Mouse (Mus musculus) CD4-positive, CD25-positive, alpha-beta regulatory T cell, adult 4 months (primary cell): ENCODE measurements around the gene Cd47. TPM values are rescaled to one million over a fixed set of nuclear protein-coding genes. Genes with fewer than 3 reads are reported as not detected.
"Not testable (repeated sequence)": the region's sequence is repeated elsewhere in the genome, so short reads cannot be mapped to it uniquely, and the experiment has no call there.

Source experiments
- ATAC-seq: one replicate; pipeline ENCODE4 v1.8.0; 2017
- polyA plus RNA-seq, 2 experiments: library from polyadenylated mRNA; unstranded; fragments of 100-300 nt; shearing (Covaris generic); gene quantifications; one replicate each; pipeline ENCODE4 v1.2.1; 2017

Cd47 gene
- polyA plus RNA-seq, 2 experiments from 2014 or later: 184 to 254 TPM

DNA sequence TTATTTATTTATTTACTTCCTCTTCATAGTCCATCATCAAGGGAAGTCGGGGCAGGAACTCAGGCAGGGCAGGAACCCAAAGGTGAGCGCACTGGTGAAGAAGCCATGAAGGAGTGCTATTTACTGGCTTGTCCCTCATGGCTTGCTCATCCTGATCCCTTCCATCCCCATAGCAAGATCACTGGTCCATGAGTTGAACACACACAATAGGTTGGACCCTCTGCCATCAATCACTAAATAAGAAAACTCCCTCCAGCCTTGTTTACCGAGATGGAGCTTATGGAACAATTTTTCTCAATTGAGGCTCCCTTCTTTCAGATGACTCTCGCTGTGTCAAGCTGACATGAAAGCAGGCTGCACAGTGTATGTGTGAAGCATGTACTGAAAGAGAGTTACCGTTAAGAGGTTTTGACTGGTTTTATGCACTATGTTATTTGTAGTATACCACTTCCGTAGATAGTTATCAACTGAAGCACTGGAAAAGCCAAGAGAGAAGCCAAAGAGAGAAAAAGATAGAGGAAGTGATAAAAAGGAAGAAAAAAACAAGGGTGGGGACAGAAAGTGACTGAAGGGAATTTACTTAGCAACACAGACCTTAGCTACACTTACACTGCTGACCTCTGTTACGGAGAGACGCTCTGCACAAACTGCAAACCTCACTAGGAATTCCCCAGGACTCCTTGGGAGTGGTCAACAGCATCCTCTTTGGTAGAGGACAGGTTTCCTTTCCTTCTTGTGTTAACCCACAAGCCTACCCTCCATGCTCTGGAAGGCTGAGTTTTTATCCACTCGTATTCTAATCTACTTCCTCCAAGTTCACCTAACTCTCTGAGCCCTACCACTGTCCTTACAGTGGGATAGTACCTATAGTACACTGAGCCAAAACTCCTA is 9.5 kb upstream of the Cd47 start:
- peak; percentile 69 for ATAC-seq

DNA sequence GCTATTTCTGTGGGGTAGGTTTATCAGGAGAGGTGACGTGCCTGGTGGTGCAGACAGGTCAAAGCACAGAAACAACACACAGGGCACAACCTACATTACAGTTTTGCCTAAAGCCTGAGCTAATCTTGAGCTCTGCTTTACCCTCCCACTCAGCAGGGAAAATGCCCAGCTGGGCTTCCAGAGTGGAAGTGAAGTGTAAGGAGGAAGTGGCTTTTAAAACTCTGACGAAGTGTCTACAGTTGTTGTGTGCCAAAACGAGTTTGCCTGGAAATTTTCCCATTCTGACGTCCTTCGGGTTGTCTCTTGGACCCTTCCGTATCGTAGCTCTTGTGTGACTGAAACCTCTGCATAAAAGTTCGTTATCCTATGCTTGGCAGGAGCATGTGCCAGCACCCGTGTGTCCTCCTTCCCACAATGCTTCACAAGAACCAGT is 7.9 kb upstream of the Cd47 start:
- ATAC-seq: peak; percentile 3

DNA sequence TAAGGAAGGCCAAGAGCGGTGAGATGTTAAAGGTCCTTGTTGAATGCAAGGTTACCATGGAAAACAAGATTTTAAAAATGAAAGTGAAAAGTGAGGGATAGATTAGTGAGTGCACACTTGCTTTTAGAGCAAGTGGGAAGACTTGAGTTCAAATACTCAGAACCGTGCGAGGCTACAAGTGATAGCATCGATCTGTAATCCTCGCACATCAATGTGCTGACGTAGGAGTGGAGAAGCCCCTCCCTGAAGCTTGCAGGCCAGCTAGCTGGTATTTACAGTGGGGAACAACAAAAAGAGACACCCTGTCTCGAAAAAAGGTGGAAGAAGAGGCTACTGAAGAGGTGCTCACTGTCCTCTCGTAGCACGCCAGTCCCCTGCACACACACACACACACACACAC is 6.7 kb upstream of the Cd47 start:
- no peak for ATAC-seq

DNA sequence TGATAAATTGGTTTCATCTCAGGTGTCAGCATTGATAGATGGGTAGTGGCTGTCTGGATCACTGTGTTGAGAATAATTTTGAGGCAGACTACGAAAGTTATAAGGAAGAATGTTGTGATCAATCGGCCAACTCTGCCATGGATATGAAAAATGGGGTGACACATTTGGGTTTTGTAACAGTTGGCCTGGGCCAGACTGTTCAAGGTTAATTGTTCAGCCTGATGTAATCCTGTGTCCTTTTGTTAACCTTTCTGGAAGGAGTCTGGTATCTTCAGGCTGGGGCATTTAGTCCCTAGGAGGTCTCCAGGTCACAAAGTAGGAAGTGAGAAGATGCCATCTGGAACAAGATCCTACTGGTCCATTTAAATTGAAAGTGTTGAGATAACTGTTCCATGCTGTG is 4.1 kb upstream of the Cd47 start:
- no peak for ATAC-seq

DNA sequence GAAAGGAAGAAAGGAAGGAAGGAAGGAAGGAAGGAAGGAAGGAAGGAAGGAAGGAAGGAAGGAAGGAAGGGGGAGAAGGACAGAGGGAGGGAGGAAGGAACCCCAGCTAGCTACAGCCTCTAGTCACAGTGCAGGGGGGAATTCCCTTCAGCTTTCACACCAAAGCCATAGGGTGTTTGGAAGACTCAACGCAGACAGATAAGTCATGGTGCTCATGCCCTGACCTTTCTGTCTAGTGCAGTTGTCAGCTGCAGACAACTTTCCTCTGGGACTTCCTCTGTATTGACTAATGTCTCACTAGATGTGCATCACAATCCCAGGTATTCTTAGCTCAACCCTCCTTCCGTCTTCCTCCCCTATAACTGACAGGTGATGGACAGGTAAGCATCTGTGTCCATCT is 3.4 kb upstream of the Cd47 start:
- peak; percentile 66 for ATAC-seq

DNA sequence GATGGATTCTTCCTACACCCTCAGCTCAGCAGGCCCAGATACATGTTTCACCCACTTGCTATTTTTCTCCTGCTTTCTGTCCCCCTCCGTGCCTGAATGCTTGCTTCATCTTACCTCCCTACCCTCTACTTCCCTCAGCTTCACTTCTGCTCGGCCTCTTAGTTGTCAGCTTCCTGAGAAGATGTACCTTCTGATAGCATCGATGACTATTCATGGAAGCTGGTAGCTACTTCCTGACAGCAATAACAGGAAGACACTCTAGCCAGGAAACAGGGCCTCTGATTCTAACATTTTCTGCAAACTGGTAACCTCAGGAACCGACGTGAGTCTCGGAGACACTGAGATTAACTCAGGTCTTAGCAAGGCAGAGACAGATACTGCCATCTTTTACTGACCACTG is 1.5 kb upstream of the Cd47 start:
- peak; percentile 37 for ATAC-seq

DNA sequence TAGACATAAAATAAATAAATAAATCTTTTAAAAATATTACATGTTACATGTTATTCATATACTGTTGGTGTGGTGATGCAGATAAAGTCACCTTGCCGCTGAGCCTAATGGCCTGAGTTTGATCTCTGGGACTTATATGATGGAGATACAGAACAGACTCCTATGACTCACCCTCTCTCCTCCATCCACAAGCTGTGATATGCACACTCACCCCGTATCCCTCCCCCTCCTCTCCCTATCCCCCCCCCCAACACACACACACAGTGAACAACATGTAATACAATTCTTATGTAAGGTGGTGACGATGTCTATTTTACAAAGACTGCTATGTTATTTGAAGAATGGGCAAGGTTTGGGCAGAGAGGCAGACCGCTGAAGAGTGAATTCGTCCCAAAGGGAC is 663 bp downstream of the Cd47 start:
- ATAC-seq: no peak

DNA sequence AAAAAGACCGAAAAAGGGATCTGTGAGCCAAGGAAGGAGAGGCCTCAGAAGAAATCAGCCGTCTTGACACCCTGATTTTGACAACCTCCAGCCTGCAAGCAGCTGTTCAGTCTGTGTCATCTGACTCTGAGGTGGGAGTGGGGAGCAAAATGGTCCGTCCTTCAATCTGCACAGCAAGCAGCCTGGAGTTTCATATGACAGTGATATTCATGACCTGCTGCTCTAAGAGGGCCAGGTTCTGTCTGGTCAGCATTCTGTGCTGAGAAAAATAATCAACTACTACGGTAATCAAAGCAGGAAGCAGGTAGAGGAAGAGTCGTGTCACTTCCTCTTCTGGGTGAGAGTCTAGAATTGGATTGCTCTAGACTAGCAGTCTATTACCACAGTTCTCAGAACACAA is 1.1 kb downstream of the Cd47 start:
- peak; percentile 52 for ATAC-seq

DNA sequence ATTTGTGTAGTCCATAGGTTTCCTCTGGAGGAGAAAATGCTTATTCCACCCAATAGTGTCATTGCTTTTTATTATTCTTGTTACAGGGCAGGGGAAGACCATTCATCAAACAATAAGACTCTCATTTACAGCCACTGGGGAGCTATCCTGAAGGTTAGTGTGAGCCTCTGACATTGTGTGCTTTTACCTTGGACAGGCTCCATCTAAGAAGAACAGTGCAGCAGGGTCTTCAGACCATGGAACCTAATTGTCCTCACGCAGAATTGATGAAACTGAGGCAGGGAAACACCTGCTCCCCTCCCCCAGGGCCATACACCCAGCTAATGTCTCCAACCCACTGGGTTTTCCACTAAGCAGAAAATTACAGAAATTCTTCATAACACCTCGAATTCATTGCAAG is 2.7 kb downstream of the Cd47 start:
- ATAC-seq: no peak

DNA sequence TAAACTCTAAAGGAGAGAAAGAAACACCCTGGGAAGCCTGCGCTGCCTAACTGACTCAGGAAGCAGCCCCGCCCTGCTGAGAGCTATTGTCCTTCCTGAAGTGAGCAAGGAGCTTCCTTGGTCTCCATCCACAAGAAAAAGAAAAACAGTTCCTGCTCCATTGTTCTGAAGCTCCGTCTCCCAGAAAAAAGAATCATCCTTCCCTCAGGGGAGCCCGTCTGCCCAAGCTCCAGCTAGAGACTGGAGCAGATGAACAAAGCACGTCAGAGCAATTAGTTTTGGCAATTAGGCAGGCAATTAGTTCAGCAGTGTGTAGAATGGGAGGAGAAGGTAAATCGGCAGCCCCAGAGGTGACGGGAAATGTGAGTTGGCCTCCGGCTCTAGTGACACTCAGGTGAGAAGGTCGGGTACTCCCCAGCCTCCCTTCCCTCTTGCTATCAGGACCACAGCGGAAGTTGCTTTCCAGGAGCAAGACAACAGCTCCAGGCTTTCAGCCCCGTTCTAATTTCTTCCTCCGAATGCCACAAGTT is 3.7 kb downstream of the Cd47 start:
- ATAC-seq: no peak

DNA sequence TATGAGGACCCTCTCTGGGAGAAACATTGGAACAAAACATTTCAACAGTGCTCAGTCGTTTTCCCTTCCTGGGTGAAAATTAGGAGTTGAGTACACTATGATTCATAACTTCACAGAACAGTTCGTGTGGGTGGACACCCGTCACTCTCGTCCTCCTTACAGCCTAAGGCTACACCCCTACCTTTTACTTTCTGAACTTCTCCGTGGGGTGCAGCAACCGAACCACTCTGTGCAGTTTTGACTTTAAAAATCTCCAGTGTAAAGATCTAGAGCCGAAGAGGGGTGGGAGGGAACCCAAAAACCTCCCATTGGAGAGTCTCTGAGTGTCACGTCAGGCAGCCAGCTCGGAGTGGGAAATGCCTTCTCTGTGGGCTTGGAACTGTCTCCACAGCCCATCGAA is 6.6 kb downstream of the Cd47 start:
- ATAC-seq: peak; percentile 63

DNA sequence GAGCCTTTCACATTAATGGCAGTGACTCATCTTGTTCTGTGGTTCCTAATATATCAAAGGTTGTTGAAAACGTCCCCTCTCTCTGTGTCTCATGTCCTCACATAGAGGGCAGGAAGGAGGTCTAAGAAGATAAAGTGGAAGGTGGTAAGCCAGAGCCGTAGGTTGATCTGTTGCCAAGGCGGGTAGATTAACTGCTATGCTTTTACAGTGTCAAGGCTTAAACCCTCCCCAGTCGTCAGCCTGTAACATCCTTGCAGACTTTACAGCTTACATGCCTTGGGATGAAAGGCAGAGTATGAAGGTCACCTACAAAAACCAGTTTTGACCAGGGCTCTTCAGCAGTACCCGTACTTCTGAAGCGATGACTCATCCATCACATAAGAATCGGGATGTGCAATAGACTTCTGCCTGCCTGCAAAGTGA is 7.1 kb downstream of the Cd47 start:
- peak; percentile 78 for ATAC-seq

DNA sequence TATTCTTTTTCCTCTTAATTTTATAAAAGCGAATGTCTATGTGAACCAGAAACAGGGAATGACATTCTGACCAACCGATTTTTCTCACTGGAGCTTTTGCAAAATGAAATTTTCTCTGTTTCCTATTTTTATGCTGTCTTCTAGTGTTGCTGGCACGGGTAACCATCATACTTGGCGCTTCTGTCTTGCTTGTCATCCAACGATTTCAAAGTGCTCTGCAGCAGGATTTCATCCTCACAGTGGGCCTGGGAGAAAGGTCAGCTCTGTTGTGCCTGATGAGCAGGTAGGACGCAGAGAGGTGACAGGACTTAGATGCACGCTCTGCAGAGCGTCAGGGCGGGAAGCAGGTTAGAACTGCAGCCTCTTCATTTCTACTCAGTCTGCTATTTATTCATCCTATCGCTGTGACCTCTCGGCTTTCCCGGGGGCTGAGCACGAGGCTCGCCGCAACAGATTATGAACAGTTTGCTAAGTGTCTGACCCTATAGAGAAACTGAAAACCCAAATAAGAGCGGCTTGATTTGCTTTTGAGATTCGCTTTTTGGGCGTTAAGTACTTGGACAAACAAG is 7.6 kb downstream of the Cd47 start:
- ATAC-seq: no peak

DNA sequence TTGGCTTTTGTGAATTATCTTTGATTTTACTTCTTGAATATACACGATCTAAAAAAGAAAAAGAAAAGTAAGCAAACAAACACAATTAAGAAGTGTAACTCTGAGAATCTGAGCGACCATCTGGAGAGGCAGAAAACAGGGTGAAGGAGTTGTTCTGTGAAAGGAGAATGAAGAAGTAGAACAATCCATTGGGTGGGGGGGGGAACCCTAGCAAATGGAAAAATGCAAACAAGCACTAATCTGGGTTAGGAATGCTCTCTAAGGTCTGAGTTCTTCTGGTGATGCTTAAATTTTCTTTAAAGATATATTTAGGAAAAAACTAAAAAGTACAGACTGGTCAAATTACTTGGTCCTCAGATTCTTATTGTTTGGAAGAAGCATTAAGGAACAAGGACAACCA is 11.6 kb downstream of the Cd47 start:
- no peak for ATAC-seq

DNA sequence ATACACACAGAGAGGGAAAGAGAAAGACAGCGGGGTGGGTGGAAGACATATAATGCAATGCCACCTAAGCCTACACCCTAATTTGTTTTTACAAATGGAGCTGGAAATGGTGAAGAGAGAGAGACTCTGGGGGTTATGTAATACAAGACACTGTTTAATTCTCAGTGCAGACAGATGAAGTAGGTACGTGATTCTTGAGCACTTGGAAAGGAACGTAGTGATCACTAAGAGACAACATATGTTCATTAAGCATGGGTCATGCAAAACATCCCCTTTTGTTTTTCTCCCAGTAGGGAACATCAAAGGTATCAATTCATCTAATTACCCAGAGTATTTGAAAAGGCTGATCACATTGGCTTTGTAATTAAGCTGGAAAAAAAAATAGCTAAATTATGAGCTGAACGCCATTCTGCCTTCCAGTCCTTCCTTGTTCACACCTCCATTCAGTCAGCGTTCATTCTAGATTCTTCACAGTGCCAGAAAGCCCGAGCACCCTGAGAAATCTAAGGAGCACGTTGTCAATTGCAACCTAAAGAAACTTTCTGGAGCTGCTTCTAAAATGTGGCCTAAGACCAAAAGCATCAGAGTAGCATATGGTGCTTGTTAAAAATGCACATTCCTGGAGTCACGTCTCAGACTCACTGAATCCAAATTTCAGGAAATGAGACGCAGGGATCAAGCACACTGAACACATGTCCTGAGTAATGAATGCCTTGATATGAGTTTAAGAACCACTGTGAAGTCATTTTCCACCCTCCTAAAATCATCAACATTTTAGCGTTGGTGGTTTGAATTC is 12.7 kb downstream of the Cd47 start:
- no peak for ATAC-seq

DNA sequence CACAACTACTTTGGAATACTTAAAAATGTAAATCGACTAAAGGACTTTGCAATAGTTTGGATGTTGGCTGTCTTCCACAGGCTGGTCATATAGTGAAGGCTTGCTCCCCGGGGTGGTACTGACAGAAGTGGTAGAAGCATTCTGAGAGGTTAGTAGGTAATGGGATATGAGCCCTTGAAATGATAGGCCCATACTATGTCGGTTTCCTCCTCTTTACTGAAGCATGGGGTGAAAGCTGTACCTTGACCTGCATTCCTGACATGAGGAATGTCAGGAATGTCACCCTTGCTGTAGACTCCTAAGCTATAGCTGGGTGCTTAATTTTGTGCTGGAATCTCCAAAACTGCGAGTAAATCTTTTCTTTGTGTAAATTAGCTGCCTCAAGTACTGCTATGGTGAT is 14.1 kb downstream of the Cd47 start:
- no peak for ATAC-seq

DNA sequence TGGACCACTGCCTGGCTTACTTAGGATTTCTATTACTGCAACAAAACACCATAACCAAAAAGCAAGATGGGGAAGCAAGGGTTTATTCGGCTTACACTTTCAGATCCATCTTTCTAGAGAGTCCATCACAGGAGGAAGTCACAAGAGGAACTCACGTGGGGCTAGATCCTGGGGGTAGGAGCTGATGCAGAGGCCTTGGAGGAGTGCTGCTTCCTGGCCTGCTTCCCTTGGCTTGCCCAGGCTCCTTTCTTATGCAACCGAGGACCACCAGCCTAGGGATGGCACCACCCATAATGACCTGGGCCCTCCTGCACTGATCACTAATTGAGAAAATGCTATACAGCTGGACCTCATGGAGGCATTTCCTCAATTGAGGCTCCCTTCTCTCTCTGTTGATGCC is 16.6 kb downstream of the Cd47 start:
- no peak for ATAC-seq

DNA sequence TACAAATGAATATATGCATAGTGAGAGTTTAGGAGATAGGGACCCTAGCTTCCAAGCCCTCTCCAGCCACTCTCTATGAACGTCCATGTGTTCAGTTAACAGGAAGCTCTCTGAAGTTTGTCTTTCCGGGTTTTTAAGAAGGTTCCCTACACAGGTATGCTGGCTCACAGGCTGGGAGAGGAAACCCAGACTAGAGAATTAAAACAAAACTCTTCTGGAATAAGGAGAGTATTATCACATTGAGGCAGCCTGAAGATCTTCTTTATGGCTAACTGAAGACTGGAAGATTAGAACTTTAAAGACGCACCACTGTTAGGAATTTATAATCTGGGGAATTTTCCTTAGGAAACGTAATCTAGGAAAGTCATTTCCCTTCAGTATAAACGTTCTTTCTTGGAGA is 17.8 kb downstream of the Cd47 start:
- ATAC-seq: peak; percentile 6

DNA sequence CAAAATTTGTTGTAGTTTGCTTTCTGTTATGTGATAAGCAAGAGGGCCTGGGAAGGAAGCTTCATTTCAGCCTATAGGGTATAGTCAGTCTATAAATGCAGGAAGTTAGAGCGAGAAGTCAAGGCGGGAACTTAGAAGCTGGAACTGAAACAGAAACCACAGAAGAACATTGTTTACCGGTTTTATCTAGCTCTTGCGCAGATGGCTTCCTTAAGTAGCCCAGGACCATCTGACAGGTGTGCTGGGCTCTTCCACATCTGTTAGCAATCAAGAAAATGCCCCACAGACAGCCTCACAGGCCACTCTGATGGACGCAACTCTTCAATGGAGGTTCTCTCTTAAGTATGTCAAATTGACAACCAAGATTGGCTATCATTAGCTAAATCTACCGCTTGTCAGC is 18.3 kb downstream of the Cd47 start:
- peak; percentile 99 for ATAC-seq

DNA sequence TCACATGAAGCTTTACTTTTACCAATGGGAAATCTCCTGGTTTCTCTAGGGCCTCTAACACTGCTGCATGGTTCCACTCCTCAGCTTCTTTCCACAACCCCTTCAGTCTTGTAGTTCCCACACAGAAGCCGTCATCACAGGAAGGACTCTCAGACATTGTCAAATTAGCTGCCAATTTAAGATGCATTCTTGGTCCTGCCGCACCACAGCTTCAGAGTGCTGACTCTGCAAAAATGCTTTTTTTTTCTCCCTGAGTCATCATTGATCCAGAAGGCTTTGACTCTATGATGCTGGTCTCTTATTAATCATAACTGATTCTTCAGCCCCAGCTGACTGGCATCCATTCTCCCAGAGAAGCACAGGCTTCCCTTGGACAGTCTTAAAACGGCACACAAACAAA is 19.2 kb downstream of the Cd47 start:
- no peak for ATAC-seq

DNA sequence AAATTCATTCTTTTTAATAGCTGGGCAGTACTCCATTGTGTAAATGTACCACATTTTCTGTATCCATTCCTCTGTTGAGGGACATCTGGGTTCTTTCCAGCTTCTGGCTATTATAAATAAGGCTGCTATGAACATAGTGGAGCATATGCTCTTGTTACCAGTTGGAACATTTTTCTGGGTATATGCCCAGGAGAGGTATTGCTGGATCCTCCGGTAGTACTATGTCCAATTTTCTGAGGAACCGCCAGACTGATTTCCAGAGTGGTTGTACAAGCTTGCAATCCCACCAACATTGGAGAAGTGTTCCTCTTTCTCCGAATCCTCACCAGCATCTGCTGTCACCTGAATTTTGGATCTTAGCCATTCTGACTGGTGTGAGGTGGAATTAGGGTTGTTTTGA is 30.6 kb downstream of the Cd47 start:
- not testable (repeated sequence) for ATAC-seq

DNA sequence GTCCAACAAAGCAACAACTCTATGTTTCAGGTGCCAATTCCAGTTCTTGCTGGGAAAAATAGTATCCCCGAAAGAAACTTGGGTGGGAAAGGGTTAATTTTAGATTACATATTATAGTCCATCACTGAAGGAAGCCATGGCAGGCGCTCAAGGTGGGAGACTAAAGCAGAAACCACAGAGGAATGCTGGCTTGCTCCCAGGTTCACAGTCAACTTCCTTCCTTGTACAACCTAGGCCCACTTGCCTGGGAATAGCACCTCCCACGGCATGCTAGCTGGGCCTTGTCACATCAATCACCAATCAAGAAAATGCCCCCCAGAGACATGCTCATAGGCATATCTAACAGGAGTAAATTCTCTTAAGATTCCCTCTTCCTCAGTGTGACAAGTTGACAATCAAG is 32.0 kb downstream of the Cd47 start:
- ATAC-seq: no peak

DNA sequence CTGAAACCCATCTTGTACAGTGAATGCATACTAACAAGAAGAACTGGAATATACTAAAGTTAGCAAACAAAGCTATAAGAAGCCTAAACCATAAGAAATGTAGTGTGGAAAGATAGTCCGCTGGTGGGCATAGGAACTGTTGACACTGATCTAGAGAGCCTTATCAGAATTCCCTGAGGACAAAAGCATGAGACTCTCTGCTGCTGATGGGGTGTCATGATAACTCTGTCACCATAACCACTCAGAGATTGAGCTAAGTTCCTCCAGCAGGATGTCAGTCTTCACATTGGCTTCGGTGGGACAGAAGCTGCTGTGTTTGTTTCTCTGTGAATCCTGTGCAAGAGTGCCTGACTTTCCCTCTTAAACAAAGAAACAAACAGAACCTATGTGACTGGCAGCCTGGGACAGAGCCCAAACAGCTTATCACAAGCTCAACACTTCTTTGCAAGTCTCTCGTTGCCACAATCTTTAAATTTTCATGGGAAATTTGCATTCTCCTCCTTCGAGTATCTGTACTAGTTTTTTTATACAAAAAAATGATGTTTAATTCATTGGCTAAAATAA is 33.9 kb downstream of the Cd47 start:
- ATAC-seq: no peak
